Mouse (Mus musculus): Measurements from ENCODE around the gene Hdac7.
A peak's percentile ranks its signal among the peaks of the same experiment; 100 is the strongest.

Gene Hdac7

DNA sequence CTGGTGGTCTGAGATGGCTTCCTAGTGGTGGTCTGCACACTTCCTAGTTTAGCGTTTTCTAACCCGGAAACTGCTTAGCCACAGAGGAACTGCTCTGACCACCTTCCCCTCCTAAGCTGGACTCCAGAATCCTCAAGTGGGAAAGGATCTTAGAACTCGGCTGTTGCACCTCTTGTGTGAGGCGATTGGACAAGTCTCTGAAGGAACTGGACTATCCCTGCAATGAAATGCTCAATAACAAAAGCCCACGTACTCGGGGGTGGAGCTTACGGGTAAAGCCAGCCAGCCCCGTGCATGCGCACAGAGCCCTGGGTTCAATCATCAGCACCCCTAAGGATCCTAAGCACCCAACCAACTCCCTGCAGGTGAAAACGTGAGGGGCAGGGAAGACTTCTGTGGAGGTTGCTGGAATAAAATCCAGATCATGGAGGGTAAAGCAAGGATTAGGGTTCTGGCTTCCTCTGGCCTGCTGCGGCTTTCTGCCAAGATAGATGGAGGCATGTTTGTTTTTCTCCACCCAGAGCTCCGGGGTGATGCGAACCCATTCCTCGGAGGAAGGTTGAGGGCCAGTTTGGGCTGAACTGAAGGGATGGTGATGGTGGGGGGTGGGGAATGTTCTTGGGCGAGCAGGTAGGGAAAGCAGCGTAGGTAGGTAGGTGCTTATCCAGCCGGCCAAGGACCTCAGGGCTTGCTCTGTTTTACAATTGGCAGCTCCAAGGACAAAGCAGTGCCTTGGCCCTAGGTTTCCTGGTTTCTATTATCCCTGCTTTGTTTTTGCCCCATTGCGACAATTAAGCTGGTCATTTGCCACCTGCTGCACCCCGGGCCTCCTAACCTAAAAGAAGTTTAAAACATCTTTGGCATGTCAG is 56.3 kb downstream of the Hdac7 start:
- DNase-seq, result no peak

DNA sequence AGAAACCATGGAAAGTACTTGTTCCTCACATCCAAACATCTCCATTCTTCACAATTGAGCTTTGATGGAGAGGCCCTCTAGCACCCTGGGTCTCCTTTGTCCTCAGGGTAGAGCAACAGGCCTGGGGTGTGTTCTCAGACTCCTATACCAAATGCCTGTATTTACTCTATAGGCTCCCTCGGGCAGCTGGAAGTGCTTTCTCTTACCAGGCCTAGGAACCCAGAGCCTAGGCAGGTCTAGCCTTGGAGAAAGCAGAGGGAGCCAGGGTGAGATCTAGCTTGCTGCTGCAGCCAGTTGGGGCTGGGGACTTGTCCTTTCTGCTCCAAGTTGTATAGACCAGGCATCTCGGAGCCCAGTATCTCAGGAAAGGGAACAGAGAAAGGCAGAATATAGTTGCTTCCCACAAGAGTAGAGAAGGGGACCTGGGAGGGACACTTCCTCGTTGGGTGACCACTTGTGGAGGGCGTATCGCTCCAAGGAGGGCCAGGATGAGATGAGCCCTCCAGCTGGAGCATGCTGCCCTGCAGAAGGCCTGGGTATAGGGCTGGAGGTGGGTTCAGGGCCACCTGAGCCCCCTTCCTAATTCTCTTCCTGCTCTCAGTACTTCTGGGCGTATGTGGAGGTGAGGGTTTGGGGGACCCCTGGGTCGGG is 57.0 kb downstream of the Hdac7 start:
- no peak for DNase-seq

- no peak for DNase-seq
These were observed 57.7 kb downstream of the Hdac7 start for GRCm38 (mm10) chr15:97786412-97787112.

- peak; percentile 59 for DNase-seq
These were observed 58.4 kb downstream of the Hdac7 start for GRCm38 (mm10) chr15:97785731-97786411.

GRCm38 (mm10) chr15:97784561-97785161 is 59.6 kb downstream of the Hdac7 start:
- peak; percentile 69 for DNase-seq

GRCm38 (mm10) chr15:97784092-97784559 is 60.2 kb downstream of the Hdac7 start:
- peak; percentile 90 for DNase-seq

DNA sequence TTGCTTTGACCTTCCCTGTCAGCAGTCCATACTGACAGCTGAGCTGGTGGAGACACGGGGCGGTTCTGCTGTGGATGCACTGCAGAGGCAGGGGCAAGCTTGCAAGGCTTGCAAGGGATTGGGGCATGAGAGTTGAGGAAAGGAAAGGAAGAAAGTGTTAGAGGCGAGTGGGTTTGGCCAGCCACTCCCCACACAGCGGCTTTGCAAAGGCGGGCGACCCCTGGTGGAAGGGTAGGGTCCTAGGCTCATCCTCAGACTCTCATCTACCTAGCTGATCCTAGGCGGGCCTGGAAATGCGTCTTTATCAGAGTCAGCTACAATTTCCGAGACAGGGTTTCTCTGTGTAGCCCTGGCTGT is 61.6 kb downstream of the Hdac7 start:
- DNase-seq, result peak; percentile 51

GRCm38 (mm10) chr15:97781961-97782748 is 62.1 kb downstream of the Hdac7 start:
- no peak for DNase-seq

DNA sequence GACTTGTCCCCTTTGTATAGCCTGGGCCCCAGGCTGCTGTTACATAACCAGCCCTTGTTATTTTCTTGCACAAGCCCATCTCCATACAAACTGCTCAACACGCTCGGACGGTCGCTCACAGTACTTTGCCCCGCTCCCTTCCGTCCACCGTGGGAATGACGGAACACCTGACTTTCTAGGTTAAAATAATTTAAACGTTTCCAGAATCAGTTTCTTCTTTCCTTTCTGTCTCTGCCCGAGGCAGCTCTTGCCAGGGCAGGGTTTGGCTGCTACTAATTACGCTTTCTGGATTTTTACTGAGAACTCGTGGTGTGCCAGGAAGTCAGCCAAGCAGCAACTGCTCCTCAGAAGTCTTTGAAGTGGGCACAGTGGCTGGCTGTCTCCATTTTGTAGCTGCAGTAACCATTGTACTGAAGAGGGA is 63.7 kb downstream of the Hdac7 start:
- DNase-seq, result no peak

DNA sequence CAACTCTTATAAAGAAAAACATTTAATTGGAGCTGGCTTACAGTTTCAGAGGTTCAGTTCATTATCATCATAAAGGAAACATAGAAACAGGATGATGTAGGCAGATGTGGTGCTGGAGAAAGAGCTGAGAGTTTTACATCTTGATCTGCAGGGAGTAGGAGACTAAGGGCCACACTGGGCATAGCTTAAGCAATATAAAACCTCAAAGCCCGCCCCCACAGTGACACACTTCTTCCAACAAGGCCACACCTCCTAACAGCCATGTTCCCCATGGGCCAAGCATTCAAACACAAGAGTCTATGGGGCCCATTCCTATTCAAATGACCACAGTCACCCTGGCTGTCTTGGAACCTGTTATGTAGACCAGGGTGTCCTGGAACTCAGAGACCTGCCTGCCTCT is 64.7 kb downstream of the Hdac7 start:
- DNase-seq, result no peak

DNA sequence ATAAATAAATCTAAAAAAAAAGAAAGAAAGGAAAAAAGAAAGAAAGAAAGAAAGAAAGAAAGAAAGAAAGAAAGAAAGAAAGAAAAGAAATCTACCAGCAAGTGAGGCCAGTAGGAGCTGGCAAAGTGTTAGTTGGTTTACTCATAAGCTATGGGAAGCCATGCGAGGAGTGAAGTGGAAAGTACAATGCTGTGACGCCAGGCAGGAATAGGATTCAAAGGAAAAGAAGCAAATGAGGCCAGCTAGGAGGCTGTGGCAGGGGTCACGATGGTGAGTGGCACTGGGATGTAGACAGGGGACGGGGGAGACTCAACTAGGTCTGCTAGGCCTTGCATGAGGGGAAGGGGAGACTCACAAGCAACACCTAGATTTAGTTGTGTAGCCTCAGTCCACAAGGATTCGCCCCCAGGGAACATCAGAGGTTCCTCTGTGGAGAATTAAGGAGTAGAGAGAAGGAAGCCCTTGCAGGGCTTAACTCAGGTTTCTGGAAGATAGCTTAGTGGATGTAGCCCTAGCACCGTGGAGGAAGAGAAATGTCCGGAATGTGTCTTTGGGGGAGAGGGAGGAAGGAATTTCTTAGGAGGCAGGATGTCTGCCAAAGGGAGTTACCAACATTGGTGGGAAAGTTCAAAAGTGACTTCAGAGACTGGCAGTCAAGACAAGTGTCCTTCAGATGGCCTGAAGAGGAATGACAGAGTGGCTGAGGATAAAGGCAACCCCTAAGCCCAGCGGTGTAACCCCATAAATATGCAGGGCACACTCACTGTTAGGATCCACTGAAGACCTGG is 65.8 kb downstream of the Hdac7 start, which contains the start of gene Slc48a1:
TSS of gene Slc48a1 (plus strand) at position 210 of the 788 bp plus-strand sequence.
- no peak for DNase-seq

DNA sequence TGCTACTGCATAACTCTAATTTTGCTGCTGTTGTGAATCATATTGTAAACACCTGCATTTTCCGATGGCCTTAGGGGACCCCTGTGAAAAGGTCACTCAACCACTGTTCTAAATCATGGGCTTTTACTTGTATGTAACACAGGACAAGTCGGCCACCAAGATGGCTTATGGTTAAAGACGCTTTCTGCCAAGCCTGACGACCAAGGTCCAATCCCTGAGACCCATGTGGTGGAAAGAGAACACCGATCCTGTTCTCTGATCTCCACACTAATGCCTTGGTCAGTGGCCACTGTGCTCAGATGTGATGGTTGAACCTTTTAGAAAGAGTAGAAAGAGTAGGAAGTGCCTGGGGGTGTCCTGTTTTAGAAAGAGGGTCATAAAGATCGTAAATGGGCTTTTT is 67.4 kb downstream of the Hdac7 start:
- DNase-seq, result no peak

GRCm38 (mm10) chr15:97776514-97776913 is 67.8 kb downstream of the Hdac7 start:
- DNase-seq, result peak; percentile 53

GRCm38 (mm10) chr15:97773961-97774370 is 70.3 kb downstream of the Hdac7 start:
- DNase-seq, result no peak

DNA sequence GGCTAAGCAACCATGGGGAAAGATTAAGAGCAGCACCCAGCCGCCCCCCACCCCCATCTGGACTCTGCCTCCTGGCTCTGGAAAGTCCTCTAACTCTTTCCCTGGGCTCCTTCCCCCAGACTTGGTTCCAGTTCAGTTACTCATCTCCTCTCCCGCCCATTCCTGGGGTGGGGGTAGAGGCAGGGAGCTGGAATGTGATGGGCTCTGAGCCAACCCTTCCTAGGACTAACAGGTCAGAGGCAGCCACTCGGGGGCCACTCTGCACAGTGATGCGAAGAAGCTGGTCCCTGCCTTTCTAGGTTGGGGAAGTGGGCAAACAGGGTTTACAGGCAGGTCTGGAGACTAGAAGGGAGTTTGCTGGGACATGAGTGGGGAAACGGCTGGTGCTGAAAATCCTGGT is 71.2 kb downstream of the Hdac7 start:
- no peak for DNase-seq

- DNase-seq, result no peak
These were observed 74.0 kb downstream of the Hdac7 start for GRCm38 (mm10) chr15:97770280-97770679.

DNA sequence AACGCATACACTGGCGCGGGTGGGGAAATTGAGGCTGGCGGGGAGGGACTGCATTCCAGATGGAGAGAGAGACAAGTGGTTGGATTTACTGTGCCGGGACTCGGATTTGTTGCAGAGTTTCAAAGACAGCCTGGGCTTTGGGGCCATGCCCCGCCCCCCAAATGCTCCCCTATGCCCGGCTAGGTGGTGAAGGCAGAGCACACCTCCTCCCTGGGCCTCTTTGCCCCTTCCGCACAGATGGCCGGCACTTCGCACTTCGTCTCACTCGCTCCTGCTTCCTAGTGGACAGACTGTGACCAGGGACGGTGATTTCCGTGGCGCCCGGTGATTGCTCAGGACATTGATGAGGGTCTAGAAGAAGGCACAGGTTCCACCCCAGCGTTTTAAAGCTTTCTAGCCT is 76.1 kb downstream of the Hdac7 start:
- DNase-seq, result no peak

GRCm38 (mm10) chr15:97767280-97768186 is 76.8 kb downstream of the Hdac7 start, which contains the start of gene Rapgef3:
Gene Rapgef3 (minus strand): TSS chr15:97767972.
- DNase-seq, result peak; percentile 39

DNA sequence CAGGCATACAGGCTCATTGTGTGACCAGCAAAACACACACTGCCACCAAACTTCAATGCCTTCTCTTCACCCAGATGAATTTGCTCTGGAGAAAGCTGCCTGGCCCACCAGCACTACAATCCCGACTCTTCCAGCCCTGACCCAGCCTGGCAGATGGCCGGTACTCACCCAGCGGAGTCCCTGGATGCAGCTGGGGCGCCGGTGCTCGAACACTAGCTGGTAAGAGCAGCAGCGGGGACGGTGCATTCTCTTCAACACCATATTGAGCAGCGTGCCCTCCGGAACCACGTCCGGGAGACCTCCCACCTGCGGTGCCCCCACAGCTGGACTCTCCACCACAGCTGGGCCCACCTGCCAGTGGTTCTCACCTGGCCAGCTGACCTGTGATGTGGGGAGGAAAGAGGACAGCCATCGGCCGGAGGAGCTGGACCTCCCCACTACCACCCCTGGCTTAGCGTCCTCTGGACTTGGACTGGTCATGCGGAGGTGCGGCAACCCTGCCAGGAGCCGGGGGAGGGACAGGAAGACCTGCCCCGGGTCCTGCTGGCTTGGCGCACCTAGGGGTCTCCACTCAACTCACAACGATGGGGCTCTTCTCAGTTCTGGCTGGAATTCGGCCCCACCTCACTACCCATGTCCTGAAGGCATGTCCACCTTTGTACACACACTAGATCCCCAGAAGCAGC is 77.6 kb downstream of the Hdac7 start:
- no peak for DNase-seq
